Comparison of ENCODE assay signal across 8 mouse cellular contexts in the genomic region with DNA sequence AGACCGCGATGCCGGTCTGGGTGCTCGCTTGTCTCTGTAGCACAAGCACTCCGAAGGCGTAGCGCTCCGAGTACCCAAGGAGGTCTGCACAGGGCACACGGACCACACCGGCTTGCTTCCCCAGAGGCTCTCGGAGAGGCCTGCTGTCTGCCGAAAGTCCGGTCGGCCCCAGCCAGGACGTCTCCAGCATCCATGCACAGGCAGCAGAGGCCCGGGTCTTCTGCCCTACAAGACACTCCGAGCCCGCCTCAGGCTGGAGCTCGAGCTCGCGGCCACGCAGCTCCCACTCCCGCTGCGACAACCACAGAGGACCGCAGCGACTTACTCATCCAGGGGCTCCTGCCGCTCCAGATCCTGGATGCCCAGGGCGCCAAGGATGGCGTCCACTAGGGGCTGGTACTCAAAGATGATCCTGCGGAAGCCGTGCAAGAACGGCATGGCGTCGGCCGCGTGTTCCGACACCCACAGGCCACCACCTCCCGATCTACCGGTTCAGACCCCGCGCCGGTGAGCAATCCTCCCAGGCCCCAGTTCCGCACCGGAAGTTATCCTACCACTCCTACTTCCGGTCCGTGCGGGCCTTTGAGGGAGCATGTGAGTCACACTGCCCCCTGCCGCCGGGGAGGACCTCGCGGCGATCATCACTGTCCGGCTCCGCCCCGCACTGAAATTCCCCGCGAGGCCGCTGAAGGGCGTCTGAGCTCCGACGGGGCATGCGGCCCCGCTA. TPM values are rescaled to one million over a fixed set of nuclear protein-coding genes. Genes with fewer than 3 reads are reported as not detected.
DNase-seq lines count a peak whose midpoint lies in the region; ATAC-seq and TF ChIP-seq lines count a peak whose summit lies in the region.

No protein-coding gene starts in this region.

- H3K4me2 ChIP-seq in forebrain, embryonic 15.5 days (replicated peaks): peak overlapping the region; percentile 94
- H3K4me2 ChIP-seq in lung, embryonic 14.5 days: peak overlapping the region; percentile 90

- H3K27me3 ChIP-seq in forebrain, embryonic 15.5 days: no peaks in the 10 kb centered on the region
- H3K27me3 ChIP-seq in lung, embryonic 14.5 days (ENCODE audit: insufficient read depth, low read length): no peaks in the 10 kb centered on the region
- no peaks in the 10 kb centered on the region for H3K27me3 ChIP-seq in thymus, adult 2 months (ENCODE audit: control insufficient read depth, insufficient read depth, low read length)

- intact Hi-C loops in heart, postnatal 36 days (cut with DNase I): loop anchor here (5.0 kb wide), 1 partner anchor 104 kb away; no protein-coding TSS in a partner anchor

- WGBS in forebrain, embryonic 15.5 days: under 1% methylated on average over 63 of the region's 63 CpGs
- WGBS in lung, embryonic 14.5 days: under 1% methylated on average over 63 of the region's 63 CpGs
- under 1% methylated on average over 63 of the region's 63 CpGs for WGBS in olfactory bulb, adult 2 months
- under 1% methylated on average over 63 of the region's 63 CpGs for WGBS in thymus, adult 2 months

- peaks cover 20% of the 10 kb centered on the region for H3K4me1 ChIP-seq in forebrain, embryonic 15.5 days
- H3K4me1 ChIP-seq in lung, embryonic 14.5 days (ENCODE audit: insufficient read depth): peaks cover 8% of the 10 kb centered on the region
- H3K4me1 ChIP-seq in olfactory bulb, adult 2 months (ENCODE audit: control insufficient read depth, insufficient read depth, low read length): peaks cover 19% of the 10 kb centered on the region
- H3K4me1 ChIP-seq in thymus, adult 2 months (replicated peaks; ENCODE audit: control insufficient read depth, insufficient read depth, low read length): peaks cover 15% of the 10 kb centered on the region

- peak overlapping the region; percentile 91 for H3K4me3 ChIP-seq in forebrain, embryonic 15.5 days
- H3K4me3 ChIP-seq in layer of hippocampus, adult 2 months: peak overlapping the region; percentile 95
- H3K4me3 ChIP-seq in lung, embryonic 14.5 days (ENCODE audit: low read depth, low read length): peak overlapping the region; percentile 95
- H3K4me3 ChIP-seq in olfactory bulb, adult 2 months (ENCODE audit: insufficient read depth, low read depth, low read length): peak overlapping the region; percentile 78
- peak overlapping the region; percentile 69 for H3K4me3 ChIP-seq in thymus, adult 2 months (ENCODE audit: control insufficient read depth, insufficient read depth, low read length)

- peak overlapping the region; percentile 62 for H3K27ac ChIP-seq in forebrain, embryonic 15.5 days (replicated peaks)
- peak overlapping the region; percentile 89 for H3K27ac ChIP-seq in layer of hippocampus, adult 2 months
- H3K27ac ChIP-seq in lung, embryonic 14.5 days (ENCODE audit: low read depth): peak overlapping the region; percentile 73
- H3K27ac ChIP-seq in olfactory bulb, adult 2 months (ENCODE audit: insufficient read depth, low read depth, low read length): no peak overlapping the region
- no peak overlapping the region for H3K27ac ChIP-seq in thymus, adult 2 months (ENCODE audit: control insufficient read depth, insufficient read depth, low read length)

- peak; percentile 87 for ATAC-seq in forebrain, embryonic 15.5 days (replicated peaks)
- ATAC-seq in lung, embryonic 14.5 days (ENCODE audit: insufficient read depth): peak; percentile 75

- peak overlapping the region; percentile 90 for H3K9ac ChIP-seq in forebrain, embryonic 15.5 days (replicated peaks)
- H3K9ac ChIP-seq in lung, embryonic 14.5 days: peak overlapping the region; percentile 88

- H3K36me3 ChIP-seq in forebrain, embryonic 15.5 days: peaks cover 29% of the 10 kb centered on the region
- peaks cover 38% of the 10 kb centered on the region for H3K36me3 ChIP-seq in lung, embryonic 14.5 days (ENCODE audit: insufficient read depth)
- H3K36me3 ChIP-seq in thymus, adult 2 months (ENCODE audit: control insufficient read depth, insufficient read depth, low read length): peaks cover 15% of the 10 kb centered on the region

- TF ChIP-seq POLR2A in olfactory bulb, adult 2 months (IDR thresholded peaks at IDR 0.05; ENCODE audit: insufficient read depth, low read depth, low read length): peak; percentile 66
- TF ChIP-seq POLR2A in thymus, adult 2 months (IDR thresholded peaks at IDR 0.05; ENCODE audit: control insufficient read depth, extremely low read depth, insufficient read depth, low read length, poor library complexity): 0 out of 2 replicates have a peak, but pooled peaks have one; percentile 27

- TF ChIP-seq CTCF in layer of hippocampus, adult 2 months (conservative IDR thresholded peaks at IDR 0.05): peak; percentile 99
- peak; percentile 97 for TF ChIP-seq CTCF in lung, embryonic 14.5 days (IDR thresholded peaks at IDR 0.05; ENCODE audit: low read depth)
- peak; percentile 86 for TF ChIP-seq CTCF in olfactory bulb, adult 2 months (IDR thresholded peaks at IDR 0.05; ENCODE audit: insufficient read depth, low read depth, low read length)
- TF ChIP-seq CTCF in thymus, adult 2 months (IDR thresholded peaks at IDR 0.05; ENCODE audit: borderline replicate concordance, control insufficient read depth, extremely low read depth, insufficient read depth, low read length, poor library complexity): peak; percentile 96

- DNase-seq in ES-CJ7 (ENCODE audit: low read depth, low spot score): peak; percentile 95
- DNase-seq in cerebellum, adult 11 months: peak; percentile 92
- DNase-seq in heart, postnatal 36 days: peak; percentile 97 to 99
- DNase-seq in layer of hippocampus, adult 2 months (ENCODE audit: low spot score in 2 of 2): peak; percentile 93 to 98
- peak; percentile 97 for DNase-seq in lung, embryonic 14.5 days
- DNase-seq in thymus, adult 2 months: peak; percentile 93

- no peaks in the 10 kb centered on the region for H3K9me3 ChIP-seq in forebrain, embryonic 15.5 days
- H3K9me3 ChIP-seq in lung, embryonic 14.5 days (ENCODE audit: low read depth, low read length): no peaks in the 10 kb centered on the region

RNA-seq across cellular contexts. Expression of a gene that starts 2.2 kb away (rescaled TPM):
- 43.3 and 45.3 TPM in 2 replicates for polyA plus RNA-seq in forebrain, embryonic 15.5 days (2015; fragmentation: Nextera tagmentation; extraction: Ambion mirVana)
- 1 to 10 TPM; 7.3 to 8.1 TPM for total RNA-seq in heart, postnatal 36 days (2021)
- total RNA-seq in layer of hippocampus, adult 2 months (2021): 10 to 100 TPM; 36.7 to 40.8 TPM
- 32.1 and 34.5 TPM in 2 replicates for polyA plus RNA-seq in lung, embryonic 14.5 days (2014; fragmentation: Nextera tagmentation; extraction: Ambion mirVana)
- polyA plus RNA-seq in olfactory bulb, adult 2 months (2012; ENCODE audit: insufficient read depth, insufficient read length, low replicate concordance, missing spikeins): not detected in 2 replicates
- polyA plus RNA-seq in thymus, adult 2 months (2012; rRNA removed): 97.6 and 103 TPM in 2 replicates

RNA-seq across cellular contexts. Expression of a gene that starts 6.9 kb away (rescaled TPM):
- 1.6 and 3.1 TPM in 2 replicates for polyA plus RNA-seq in forebrain, embryonic 15.5 days (2015; fragmentation: Nextera tagmentation; extraction: Ambion mirVana)
- 1 to 10 TPM in 1 of 2 experiments, under 1 TPM in 1; 0.41 to 1.1 TPM for total RNA-seq in heart, postnatal 36 days (2021)
- total RNA-seq in layer of hippocampus, adult 2 months (2021): 1 to 10 TPM; 1.4 to 2.5 TPM
- 15.7 and 15.9 TPM in 2 replicates for polyA plus RNA-seq in lung, embryonic 14.5 days (2014; fragmentation: Nextera tagmentation; extraction: Ambion mirVana)
- not detected in 2 replicates for polyA plus RNA-seq in olfactory bulb, adult 2 months (2012; ENCODE audit: insufficient read depth, insufficient read length, low replicate concordance, missing spikeins)
- polyA plus RNA-seq in thymus, adult 2 months (2012; rRNA removed): 2.2 and 2.5 TPM in 2 replicates

RNA-seq across cellular contexts. Expression of a gene that starts 20.3 kb away (rescaled TPM):
- polyA plus RNA-seq in forebrain, embryonic 15.5 days (2015; fragmentation: Nextera tagmentation; extraction: Ambion mirVana): 117 and 131 TPM in 2 replicates
- total RNA-seq in heart, postnatal 36 days (2021): 10 to 100 TPM; 23.4 to 27.8 TPM
- total RNA-seq in layer of hippocampus, adult 2 months (2021): 10 to 100 TPM; 33.1 to 33.5 TPM
- 88.3 and 96.0 TPM in 2 replicates for polyA plus RNA-seq in lung, embryonic 14.5 days (2014; fragmentation: Nextera tagmentation; extraction: Ambion mirVana)
- not detected in 2 replicates for polyA plus RNA-seq in olfactory bulb, adult 2 months (2012; ENCODE audit: insufficient read depth, insufficient read length, low replicate concordance, missing spikeins)
- polyA plus RNA-seq in thymus, adult 2 months (2012; rRNA removed): 30.5 and 33.9 TPM in 2 replicates

RNA-seq across cellular contexts. Expression of a gene that starts 24.5 kb away (rescaled TPM):
- 2.6 and 3.7 TPM in 2 replicates for polyA plus RNA-seq in forebrain, embryonic 15.5 days (2015; fragmentation: Nextera tagmentation; extraction: Ambion mirVana)
- total RNA-seq in heart, postnatal 36 days (2021): under 1 TPM; 0.67 to 0.76 TPM
- total RNA-seq in layer of hippocampus, adult 2 months (2021): 1 to 10 TPM; 4.9 to 5.4 TPM
- polyA plus RNA-seq in lung, embryonic 14.5 days (2014; fragmentation: Nextera tagmentation; extraction: Ambion mirVana): 3.9 and 4.3 TPM in 2 replicates
- polyA plus RNA-seq in olfactory bulb, adult 2 months (2012; ENCODE audit: insufficient read depth, insufficient read length, low replicate concordance, missing spikeins): not detected in 2 replicates
- 4.0 and 5.2 TPM in 2 replicates for polyA plus RNA-seq in thymus, adult 2 months (2012; rRNA removed)

Comparison
In these comparisons a context has a peak if more than half of its experiments do, and no peak if none do; other contexts are left out.
1. H3K27ac ChIP-seq: peak in forebrain, embryonic 15.5 days (single experiment), layer of hippocampus, adult 2 months (single experiment) and lung, embryonic 14.5 days (single experiment); none in olfactory bulb, adult 2 months (single experiment) and thymus, adult 2 months (single experiment).
2. RNA of a gene that starts 20.3 kb away (polyA plus RNA-seq): 117 to 131 TPM in forebrain, embryonic 15.5 days, 88.3 to 96.0 TPM in lung, embryonic 14.5 days and 30.5 to 33.9 TPM in thymus, adult 2 months; not detected in olfactory bulb, adult 2 months; every median in the first group is over 10 times any median in the second.
3. Peak in every context shown above with its lines, with median percentiles within 50 percentile points of each other: DNase-seq, H3K4me3 ChIP-seq and CTCF ChIP-seq.